Mouse (Mus musculus) kidney, embryonic 14.5 days (tissue): Measurements from ENCODE around the gene Tmem129. TPM values are rescaled to one million over a fixed set of nuclear protein-coding genes. Genes with fewer than 3 reads are reported as not detected.

Experiments
- ATAC-seq: fragments of 200-750 bp; cut with Nextera tagmentation; 2 replicates; pipeline ENCODE4 v1.8.0; 2017; ENCODE audit warnings: moderate number of reproducible peaks, mild to moderate bottlenecking, moderate TSS enrichment, moderate library complexity; ENCODE audit not compliant: low FRiP score, low TSS enrichment
- H3K27ac ChIP-seq: fragments of 300-500 bp; sonication (generic); 2 replicates; pipeline ENCODE4 v1.5.1; 2014; ENCODE audit warnings: low read depth, mild to moderate bottlenecking, low read length, moderate library complexity, mixed read lengths
- H3K27me3 ChIP-seq: fragments of 300-500 bp; sonication (generic); 2 replicates; pipeline ENCODE4 v1.6.1; 2014; ENCODE audit warnings: mild to moderate bottlenecking, low read length; ENCODE audit not compliant: control insufficient read depth, insufficient read depth
- H3K36me3 ChIP-seq: fragments of 300-500 bp; sonication (generic); 2 replicates; pipeline ENCODE4 v1.6.1; 2014; ENCODE audit warnings: low read length, mixed read lengths; ENCODE audit not compliant: control insufficient read depth, insufficient read depth
- H3K4me1 ChIP-seq: fragments of 300-500 bp; sonication (generic); 2 replicates; pipeline ENCODE4 v1.6.1; 2014; ENCODE audit warnings: low read length, mixed read lengths; ENCODE audit not compliant: control insufficient read depth, insufficient read depth
- H3K4me2 ChIP-seq: fragments of 300-500 bp; sonication (generic); replicated peaks from 2 replicates; pipeline ENCODE4 v1.6.1; 2014; ENCODE audit warnings: low read depth, mild to moderate bottlenecking, low read length
- H3K4me3 ChIP-seq: fragments of 300-500 bp; sonication (generic); 2 replicates; pipeline ENCODE4 v1.5.1; 2014; ENCODE audit warnings: mild to moderate bottlenecking, low read length
- H3K9ac ChIP-seq: fragments of 300-500 bp; sonication (generic); 2 replicates; pipeline ENCODE4 v1.6.1; 2014; ENCODE audit warnings: low read depth, mild to moderate bottlenecking, low read length, moderate library complexity
- H3K9me3 ChIP-seq: fragments of 300-500 bp; sonication (generic); 2 replicates; pipeline ENCODE4 v1.6.1; 2016; ENCODE audit warnings: low read length; ENCODE audit not compliant: control insufficient read depth
- WGBS: fragments of 180-500 bp; shearing (Covaris S2); extraction: QIAGEN DNeasy Blood & Tissue Kit; methylation state at CpG from one replicate; pipeline ENCODE4 v1.1.7; 2014; 5-methylcytosine and 5-hydroxymethylcytosine counted together
- polyA plus RNA-seq: library from polyadenylated mRNA; unstranded; fragments of >200 nt; fragmentation: Nextera tagmentation; extraction: Ambion mirVana; gene quantifications from 2 replicates; pipeline ENCODE4 v1.2.1, GENCODE M21; 2014

Gene Tmem129
- 32.3 and 37.7 TPM in 2 replicates for polyA plus RNA-seq

DNA sequence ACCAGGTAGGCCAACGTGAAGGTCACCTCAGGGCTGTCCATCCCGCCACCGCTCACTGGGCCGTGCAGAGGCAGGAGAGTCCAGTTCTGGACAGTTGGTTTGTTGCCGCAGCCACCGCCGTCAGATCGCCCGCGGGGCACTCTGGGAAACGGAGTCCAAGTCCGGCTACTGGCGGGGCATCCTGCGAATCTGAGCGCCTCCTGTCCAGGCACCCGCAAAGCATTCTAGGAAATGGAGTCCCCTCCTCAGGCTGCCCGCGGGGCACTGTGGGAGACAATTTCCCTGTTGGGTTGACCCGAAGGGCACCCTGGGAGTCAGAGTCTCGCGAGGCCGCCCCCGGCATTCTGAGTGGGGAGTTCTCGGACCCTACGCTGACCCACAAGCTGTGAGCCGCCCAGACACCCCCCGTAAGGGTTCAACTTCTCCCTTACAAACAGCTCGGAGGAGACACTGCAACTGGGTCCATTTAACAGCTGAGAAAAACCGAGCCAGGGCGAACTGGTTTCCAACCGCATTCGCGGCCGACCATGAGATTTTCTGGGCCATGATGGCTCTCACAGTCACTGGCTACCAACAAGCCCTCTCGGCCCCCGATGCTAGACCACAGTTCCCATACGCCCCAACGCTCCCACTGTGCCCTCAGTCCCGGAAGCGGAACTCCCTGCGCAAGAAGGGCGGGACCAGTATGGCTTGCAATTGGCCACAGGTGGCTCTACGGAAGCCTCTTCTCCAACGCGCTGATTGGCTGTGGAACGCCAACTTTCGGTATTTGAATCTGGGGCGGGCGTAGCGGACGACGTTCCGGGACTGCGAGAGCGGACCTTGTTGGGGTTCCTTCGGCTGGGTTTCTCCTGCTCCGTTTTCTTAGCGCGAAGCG lies at the start of gene Tmem129, which contains the start of gene Tacc3:
Gene Tmem129, minus strand, starts transcription at position 630 of the 877 bp plus-strand sequence.
Gene Tacc3, plus strand, starts transcription at position 342 of the 877 bp plus-strand sequence.
- WGBS = under 1% methylated on average over 60 of the region's 60 CpGs
- H3K9me3 ChIP-seq = no peaks in the 10 kb centered on the region
- peaks cover 15% of the 10 kb centered on the region for H3K4me1 ChIP-seq
- peaks cover 40% of the 10 kb centered on the region for H3K36me3 ChIP-seq
- H3K9ac ChIP-seq = peak within 1 kb of the TSS; percentile 82
- H3K27ac ChIP-seq = peak within 1 kb of the TSS; percentile 92
- H3K27me3 ChIP-seq = no peaks in the 10 kb centered on the region
- peak within 1 kb of the TSS; percentile 86 for H3K4me3 ChIP-seq
- ATAC-seq = peak; percentile 96
- peak within 1 kb of the TSS; percentile 92 for H3K4me2 ChIP-seq

GRCm38 (mm10) chr5:33707163-33707562 lies 48.9 kb upstream of the Tmem129 start:
- 56% methylated on average over 4 of the region's 4 CpGs for WGBS
- no peak overlapping the region for H3K9ac ChIP-seq
- H3K4me1 ChIP-seq = peaks cover 24% of the 10 kb centered on the region

DNA sequence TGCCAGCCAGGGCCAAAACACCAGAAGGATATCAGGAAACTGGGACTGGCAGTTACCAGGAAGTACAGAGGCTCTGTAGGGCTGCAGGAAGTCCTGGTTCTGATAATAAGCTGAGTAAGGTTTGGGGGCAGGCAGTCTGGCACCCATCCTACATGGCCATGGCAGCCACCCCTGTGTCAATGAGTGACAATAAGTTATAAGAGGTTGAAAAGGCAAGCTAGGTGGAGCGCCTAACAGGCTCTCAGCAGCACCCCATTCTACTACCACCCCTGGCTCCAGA lies 48.1 kb upstream of the Tmem129 start:
- H3K4me1 ChIP-seq = peaks cover 24% of the 10 kb centered on the region
- H3K27ac ChIP-seq = no peak overlapping the region
- no peaks in the 10 kb centered on the region for H3K9me3 ChIP-seq
- WGBS = 90% methylated on average over 1 of the region's 1 CpGs
- no peak overlapping the region for H3K4me3 ChIP-seq
- no peak overlapping the region for H3K9ac ChIP-seq
- no peak for ATAC-seq
- no peaks in the 10 kb centered on the region for H3K27me3 ChIP-seq
- no peak overlapping the region for H3K4me2 ChIP-seq
- no peaks in the 10 kb centered on the region for H3K36me3 ChIP-seq

More at GRCm38 (mm10) chr5:33707163-33707562, 48.9 kb upstream of the Tmem129 start:
- Histone ChIP-seq H3K9me3 (no peaks in the 10 kb centered on the region), H3K36me3 (no peaks in the 10 kb centered on the region), H3K4me3 (no peak overlapping the region), H3K4me2 (no peak overlapping the region), H3K27me3 (no peaks in the 10 kb centered on the region), H3K27ac (no peak overlapping the region)
- ATAC-seq = no peak

- no peak overlapping the region for H3K27ac ChIP-seq
- 38% methylated on average over 9 of the region's 9 CpGs for WGBS
- no peak overlapping the region for H3K4me3 ChIP-seq
- no peaks in the 10 kb centered on the region for H3K9me3 ChIP-seq
- H3K4me2 ChIP-seq = no peak overlapping the region; the same call in 1 of the 2 replicates
- no peaks in the 10 kb centered on the region for H3K36me3 ChIP-seq
- peaks cover 24% of the 10 kb centered on the region for H3K4me1 ChIP-seq
- no peak overlapping the region for H3K9ac ChIP-seq
- ATAC-seq = peak; percentile 13; the same call in 1 of the 2 replicates
- no peaks in the 10 kb centered on the region for H3K27me3 ChIP-seq
Observed at GRCm38 (mm10) chr5:33705612-33706349, 47.6 kb upstream of the Tmem129 start.

DNA sequence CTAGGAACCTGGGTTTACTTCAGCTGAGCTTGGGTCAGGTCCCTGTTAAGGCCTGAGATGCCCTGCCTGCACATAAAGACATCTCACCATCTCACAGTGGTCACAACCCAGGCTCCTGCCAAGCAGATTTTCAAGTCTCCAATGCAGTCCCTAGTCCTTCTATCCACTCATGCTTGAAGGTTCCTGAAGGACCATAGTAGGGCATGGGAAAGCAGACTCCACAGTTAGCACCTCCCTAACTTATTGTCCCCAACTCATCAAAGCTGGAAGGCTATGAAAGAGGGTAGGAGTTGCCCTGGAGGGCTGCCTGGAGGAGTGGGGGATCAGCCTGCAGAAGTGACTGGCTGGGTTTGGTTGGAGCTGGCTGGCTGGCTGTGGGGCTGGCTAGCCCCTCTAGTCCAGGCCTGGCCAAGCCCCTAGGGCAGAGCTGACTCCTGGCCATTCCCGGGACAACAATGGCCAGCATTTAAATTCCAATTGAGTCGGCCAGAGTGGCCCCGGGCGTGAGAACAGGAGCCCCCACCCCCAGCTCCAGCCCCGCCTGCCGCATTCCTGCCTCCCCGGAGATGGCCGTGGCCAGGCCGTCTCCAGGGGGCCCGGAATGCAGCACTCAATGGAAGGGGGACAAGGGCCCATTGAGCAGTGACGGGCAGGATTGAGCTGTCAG lies 46.9 kb upstream of the Tmem129 start:
- Histone ChIP-seq H3K9me3 (no peaks in the 10 kb centered on the region), H3K4me1 (peaks cover 30% of the 10 kb centered on the region), H3K4me2 (no peak overlapping the region; the same call in 1 of the 2 replicates), H3K27me3 (no peaks in the 10 kb centered on the region), H3K36me3 (no peaks in the 10 kb centered on the region), H3K9ac (no peak overlapping the region; the same call in 1 of the 2 replicates), H3K4me3 (no peak overlapping the region), H3K27ac (no peak overlapping the region)
- ATAC-seq = peak; percentile 50; the same call in 1 of the 2 replicates
- 15% methylated on average over 11 of the region's 11 CpGs for WGBS

GRCm38 (mm10) chr5:33703999-33704398 lies 45.8 kb upstream of the Tmem129 start:
- no peak overlapping the region for H3K4me3 ChIP-seq
- no peaks in the 10 kb centered on the region for H3K27me3 ChIP-seq
- no peak for ATAC-seq
- H3K27ac ChIP-seq = no peak overlapping the region
- 68% methylated on average over 8 of the region's 8 CpGs for WGBS
- no peaks in the 10 kb centered on the region for H3K9me3 ChIP-seq
- H3K4me2 ChIP-seq = no peak overlapping the region
- no peak overlapping the region for H3K9ac ChIP-seq
- H3K4me1 ChIP-seq = peaks cover 32% of the 10 kb centered on the region
- H3K36me3 ChIP-seq = no peaks in the 10 kb centered on the region

DNA sequence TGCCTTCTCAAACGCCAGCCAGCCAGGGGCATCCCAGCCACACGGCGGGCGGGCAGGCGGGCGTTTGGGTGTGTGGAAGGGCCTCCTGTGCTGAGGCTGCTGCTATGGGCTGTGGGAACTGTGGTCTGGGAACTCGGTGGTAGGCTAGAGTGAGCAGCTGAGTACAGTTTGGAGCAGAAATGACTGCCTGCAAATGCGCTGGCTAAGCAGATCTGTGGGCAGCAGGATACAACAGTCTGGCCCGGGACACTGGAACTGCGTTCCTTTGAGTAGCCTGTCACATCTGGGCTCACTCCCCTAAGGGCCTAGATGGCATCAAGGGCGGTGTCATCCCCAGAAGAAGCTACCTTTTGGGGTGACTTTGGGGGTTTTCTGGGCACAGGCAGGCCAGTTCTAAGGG lies 43.6 kb upstream of the Tmem129 start:
- peaks cover 3% of the 10 kb centered on the region for H3K27me3 ChIP-seq
- H3K36me3 ChIP-seq = no peaks in the 10 kb centered on the region
- H3K4me2 ChIP-seq = no peak overlapping the region
- H3K9ac ChIP-seq = no peak overlapping the region
- no peak overlapping the region for H3K27ac ChIP-seq
- WGBS = 84% methylated on average over 11 of the region's 11 CpGs
- H3K4me3 ChIP-seq = no peak overlapping the region
- peaks cover 34% of the 10 kb centered on the region for H3K4me1 ChIP-seq
- no peak for ATAC-seq
- H3K9me3 ChIP-seq = no peaks in the 10 kb centered on the region

DNA sequence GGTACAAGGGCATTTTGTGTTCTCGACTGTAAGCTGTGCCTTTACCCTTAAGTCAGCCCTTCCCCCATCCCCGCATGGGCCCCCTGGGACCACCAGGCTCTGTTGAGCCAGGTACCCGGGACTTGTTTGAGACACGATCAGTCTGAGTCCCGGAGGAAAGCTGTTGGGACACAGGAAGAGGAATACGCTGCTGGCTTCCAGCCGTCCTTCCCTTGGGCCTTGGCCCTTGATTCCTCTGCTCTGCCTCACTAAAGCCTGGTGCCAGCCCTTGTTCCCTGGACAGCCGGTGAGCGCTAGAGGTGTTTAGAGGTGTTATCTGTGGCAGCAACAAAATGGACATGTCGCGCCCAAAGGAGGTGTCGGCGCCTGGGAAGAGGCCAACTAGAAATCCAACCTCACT lies 41.8 kb upstream of the Tmem129 start:
- WGBS = 33% methylated on average over 13 of the region's 13 CpGs
- Histone ChIP-seq H3K27me3 (peaks cover 18% of the 10 kb centered on the region), H3K9me3 (no peaks in the 10 kb centered on the region), H3K4me2 (no peak overlapping the region), H3K4me1 (peaks cover 31% of the 10 kb centered on the region), H3K27ac (no peak overlapping the region), H3K36me3 (no peaks in the 10 kb centered on the region), H3K9ac (no peak overlapping the region), H3K4me3 (no peak overlapping the region)
- ATAC-seq = no peak
